Mouse (Mus musculus): Measurements from ENCODE around the gene Kif13a. TPM values are rescaled to one million over a fixed set of nuclear protein-coding genes. Genes with fewer than 3 reads are reported as not detected.

The Kif13a gene
- 21.2 and 25.8 TPM in 2 replicates for total RNA-seq (2015)
- 46.9 and 47.5 TPM in 2 replicates for total RNA-seq (2017)

- ATAC-seq (ENCODE audit: poor library complexity, severe bottlenecking): peak; percentile 69
Observed at GRCm38 (mm10) chr13:46929719-46930658, at the start of gene Kif13a. Gene Kif13a (minus strand): TSS chr13:46929867.

- ATAC-seq (ENCODE audit: poor library complexity, severe bottlenecking): no peak
Observed at GRCm38 (mm10) chr13:46976532-46976931, 46.9 kb upstream of the Kif13a start.

- no peak for ATAC-seq (ENCODE audit: poor library complexity, severe bottlenecking)
Observed at GRCm38 (mm10) chr13:46975930-46976329, 46.3 kb upstream of the Kif13a start.

- peak; percentile 54 for ATAC-seq (ENCODE audit: poor library complexity, severe bottlenecking)
Observed at GRCm38 (mm10) chr13:46975031-46975551, 45.4 kb upstream of the Kif13a start.

GRCm38 (mm10) chr13:46970286-46970945 is 40.7 kb upstream of the Kif13a start:
- no peak for ATAC-seq (ENCODE audit: poor library complexity, severe bottlenecking)

GRCm38 (mm10) chr13:46968626-46969025 is 39.0 kb upstream of the Kif13a start:
- no peak for ATAC-seq (ENCODE audit: poor library complexity, severe bottlenecking)

GRCm38 (mm10) chr13:46967308-46967707 is 37.6 kb upstream of the Kif13a start:
- no peak for ATAC-seq (ENCODE audit: poor library complexity, severe bottlenecking)

- no peak for ATAC-seq (ENCODE audit: poor library complexity, severe bottlenecking)
Observed at GRCm38 (mm10) chr13:46960878-46961474, 31.3 kb upstream of the Kif13a start.

- ATAC-seq (ENCODE audit: poor library complexity, severe bottlenecking): no peak
Observed at GRCm38 (mm10) chr13:46959139-46959538, 29.5 kb upstream of the Kif13a start.

GRCm38 (mm10) chr13:46951212-46951611 is 21.5 kb upstream of the Kif13a start:
- no peak for ATAC-seq (ENCODE audit: poor library complexity, severe bottlenecking)

- no peak for ATAC-seq (ENCODE audit: poor library complexity, severe bottlenecking)
Observed at GRCm38 (mm10) chr13:46949741-46950140, 20.1 kb upstream of the Kif13a start.

- no peak for ATAC-seq (ENCODE audit: poor library complexity, severe bottlenecking)
Observed at GRCm38 (mm10) chr13:46948027-46948426, 18.4 kb upstream of the Kif13a start.

- no peak for ATAC-seq (ENCODE audit: poor library complexity, severe bottlenecking)
Observed at GRCm38 (mm10) chr13:46946041-46946440, 16.4 kb upstream of the Kif13a start.

GRCm38 (mm10) chr13:46945256-46945655 is 15.6 kb upstream of the Kif13a start:
- ATAC-seq (ENCODE audit: poor library complexity, severe bottlenecking): no peak

GRCm38 (mm10) chr13:46943294-46943693 is 13.6 kb upstream of the Kif13a start:
- ATAC-seq (ENCODE audit: poor library complexity, severe bottlenecking): no peak

- ATAC-seq (ENCODE audit: poor library complexity, severe bottlenecking): no peak
Observed at GRCm38 (mm10) chr13:46934116-46934515, 4.4 kb upstream of the Kif13a start.

- no peak for ATAC-seq (ENCODE audit: poor library complexity, severe bottlenecking)
Observed at GRCm38 (mm10) chr13:46932846-46933245, 3.2 kb upstream of the Kif13a start.

- no peak for ATAC-seq (ENCODE audit: poor library complexity, severe bottlenecking)
Observed at GRCm38 (mm10) chr13:46932049-46932448, 2.4 kb upstream of the Kif13a start.

GRCm38 (mm10) chr13:46930659-46931046 is 986 bp upstream of the Kif13a start:
- ATAC-seq (ENCODE audit: poor library complexity, severe bottlenecking): peak; percentile 43

- ATAC-seq (ENCODE audit: poor library complexity, severe bottlenecking): peak; percentile 41
Observed at GRCm38 (mm10) chr13:46928961-46929691, 541 bp downstream of the Kif13a start.

GRCm38 (mm10) chr13:46928404-46928803 is 1.3 kb downstream of the Kif13a start:
- ATAC-seq (ENCODE audit: poor library complexity, severe bottlenecking): no peak

All from megakaryocyte, adult 5-6 weeks (primary cell).